Mouse (Mus musculus) brain, embryonic 14.5 days (tissue): Measurements from ENCODE around the gene Gtsf1l. TPM values are rescaled to one million over a fixed set of nuclear protein-coding genes. Genes with fewer than 3 reads are reported as not detected.
"Not testable (repeated sequence)": the region's sequence is repeated elsewhere in the genome, so short reads cannot be mapped to it uniquely, and the experiment has no call there.

Experiments
- DNase-seq: peaks from one replicate; pipeline ENCODE4 v3.0.0-alpha.2; 2011; ENCODE audit warnings: low read depth
- CTCF ChIP-seq: fragments of 200-500 bp; IDR thresholded peaks from 2 replicates; pipeline ENCODE4 v1.5.1; 2012; ENCODE audit warnings: inconsistent platforms, mild to moderate bottlenecking, moderate library complexity, borderline replicate concordance; ENCODE audit not compliant: insufficient read depth, insufficient read length; ENCODE audit errors: extremely low read depth
- POLR2A ChIP-seq: fragments of 200-500 bp; IDR thresholded peaks from 2 replicates; pipeline ENCODE4 v1.6.1; 2012; ENCODE audit warnings: mild to moderate bottlenecking, inconsistent platforms, borderline replicate concordance; ENCODE audit not compliant: poor library complexity, insufficient read depth, insufficient read length, severe bottlenecking; ENCODE audit errors: extremely low read depth
- polyA plus RNA-seq: library from polyadenylated mRNA; depleted of rRNA; stranded (reverse); fragments of >200 nt; gene quantifications from 2 replicates; pipeline ENCODE4 v1.2.3, GENCODE M21; 2012

Gene Gtsf1l
- polyA plus RNA-seq, 1 experiment: not detected

- DNase-seq: no peak
- no peak for TF ChIP-seq POLR2A
- no peak for TF ChIP-seq CTCF
These were observed 25.5 kb downstream of the Gtsf1l start for GRCm38 (mm10) chr2:163062119-163062508.

GRCm38 (mm10) chr2:163061203-163062118 lies 26.2 kb downstream of the Gtsf1l start:
- DNase-seq: no peak
- TF ChIP-seq POLR2A: no peak
- no peak for TF ChIP-seq CTCF

GRCm38 (mm10) chr2:163060630-163061029 lies 27.0 kb downstream of the Gtsf1l start:
- no peak for TF ChIP-seq CTCF
- no peak for TF ChIP-seq POLR2A
- no peak for DNase-seq

- not testable (repeated sequence) for DNase-seq
These were observed 28.7 kb downstream of the Gtsf1l start for GRCm38 (mm10) chr2:163058981-163059380.

- TF ChIP-seq POLR2A (no peak), CTCF (no peak)
- DNase-seq: no peak
These were observed 31.1 kb downstream of the Gtsf1l start for GRCm38 (mm10) chr2:163056584-163056983.

GRCm38 (mm10) chr2:163055715-163056114 lies 31.9 kb downstream of the Gtsf1l start:
- DNase-seq: no peak
- TF ChIP-seq CTCF: no peak
- TF ChIP-seq POLR2A: no peak

GRCm38 (mm10) chr2:163054891-163055494 lies 32.7 kb downstream of the Gtsf1l start:
- DNase-seq: peak; percentile 27
- TF ChIP-seq CTCF (no peak), POLR2A (no peak)

GRCm38 (mm10) chr2:163054335-163054840 lies 33.3 kb downstream of the Gtsf1l start, which contains the start of gene Mybl2:
Mybl2 (plus strand) TSS chr2:163054687.
- TF ChIP-seq CTCF (no peak), POLR2A (0 out of 2 replicates have a peak, but pooled peaks have one; percentile 35)
- DNase-seq: peak; percentile 97

- DNase-seq: no peak
- no peak for TF ChIP-seq CTCF
- TF ChIP-seq POLR2A: no peak
These were observed 34.8 kb downstream of the Gtsf1l start for GRCm38 (mm10) chr2:163052826-163053225.

GRCm38 (mm10) chr2:163052101-163052500 lies 35.6 kb downstream of the Gtsf1l start:
- no peak for DNase-seq
- TF ChIP-seq CTCF (no peak), POLR2A (no peak)

- DNase-seq: no peak
- no peak for TF ChIP-seq CTCF
- no peak for TF ChIP-seq POLR2A
These were observed 36.0 kb downstream of the Gtsf1l start for GRCm38 (mm10) chr2:163051691-163052090.
